Mouse (Mus musculus) CD4-positive helper T cell, adult 2 months (primary cell): ENCODE measurements around the gene Akap2.

Experiments used
- DNase-seq: peaks from one replicate; pipeline ENCODE4 v3.0.0-alpha.2; 2012; ENCODE audit warnings: low read depth, missing footprints, low spot score

The Akap2 gene

DNA sequence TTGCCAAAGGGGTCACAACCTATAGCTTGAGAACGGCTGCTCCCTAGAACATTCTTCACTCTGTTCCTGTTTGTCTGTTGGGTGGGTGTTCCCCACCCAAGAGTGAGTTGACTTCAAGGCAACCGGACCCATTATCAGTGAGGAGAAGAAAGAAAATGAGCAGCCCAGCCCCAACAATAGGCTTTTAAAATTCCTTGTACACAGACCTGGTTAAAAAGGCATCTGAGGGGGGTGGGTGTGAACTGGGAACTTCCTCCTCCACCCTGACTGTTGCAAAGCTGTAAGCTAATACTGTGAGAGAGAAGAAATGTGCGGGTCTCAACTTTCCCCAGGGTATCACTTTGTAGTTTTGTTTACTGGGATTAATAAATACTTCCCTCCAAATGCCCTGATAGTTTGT, 77.1 kb downstream of the Akap2 start:
- DNase-seq: no peak

- no peak for DNase-seq
Observed at GRCm38 (mm10) chr4:57797548-57798285, 80.3 kb downstream of the Akap2 start.

DNA sequence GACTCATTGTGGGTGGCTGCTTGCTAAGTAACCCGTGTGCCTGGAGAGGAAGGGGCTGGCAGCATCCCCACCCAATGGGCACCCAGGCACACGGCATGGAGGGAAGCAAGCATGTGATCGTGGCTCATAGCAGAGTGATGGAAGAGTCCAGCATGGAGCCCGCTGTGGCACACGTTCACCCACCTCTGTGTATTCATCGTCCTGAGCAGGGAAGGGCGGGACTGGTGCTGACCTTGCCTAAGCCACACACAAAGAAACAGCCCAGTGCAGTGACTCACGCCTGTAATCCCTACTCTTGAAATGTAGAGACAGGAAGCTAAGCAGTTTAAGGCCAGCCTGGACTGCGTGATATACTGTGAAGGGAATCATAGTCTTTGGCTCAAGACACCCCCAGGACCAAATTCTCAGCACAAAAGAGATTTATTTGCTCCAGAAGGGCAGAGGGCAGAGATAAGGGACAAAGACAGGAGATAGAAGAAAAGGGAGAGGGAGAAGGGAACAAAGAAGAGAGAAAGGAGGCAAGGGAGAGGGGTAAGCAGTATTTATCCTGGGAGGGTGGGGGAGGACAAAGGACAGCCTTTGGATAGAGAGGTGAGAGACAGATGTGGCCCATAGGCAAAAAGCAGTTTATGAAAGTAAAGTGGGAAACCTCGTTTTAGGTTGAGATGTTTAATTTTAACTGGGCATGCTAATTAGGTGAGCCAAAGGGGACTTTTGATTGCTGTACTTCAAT, 81.0 kb downstream of the Akap2 start:
- no peak for DNase-seq

DNA sequence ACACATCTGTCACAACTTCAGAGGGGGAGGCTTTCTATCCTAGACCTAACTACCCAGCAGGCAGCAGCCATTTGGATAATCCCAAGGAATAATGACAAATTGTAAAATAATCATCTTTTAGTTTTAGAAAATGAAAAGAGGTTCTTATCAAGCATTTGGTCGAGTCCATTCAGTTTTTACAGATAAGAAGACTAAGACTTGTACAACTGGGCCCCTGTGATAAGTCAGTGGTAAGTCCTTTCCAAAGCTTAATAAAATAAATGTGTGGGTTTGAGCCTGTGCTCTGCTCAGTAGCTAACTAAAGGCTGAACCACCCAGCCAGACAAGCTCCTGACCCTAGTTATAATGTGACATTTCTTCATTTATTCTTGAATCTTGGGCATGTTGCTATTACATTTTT, 81.8 kb downstream of the Akap2 start:
- DNase-seq: no peak

DNA sequence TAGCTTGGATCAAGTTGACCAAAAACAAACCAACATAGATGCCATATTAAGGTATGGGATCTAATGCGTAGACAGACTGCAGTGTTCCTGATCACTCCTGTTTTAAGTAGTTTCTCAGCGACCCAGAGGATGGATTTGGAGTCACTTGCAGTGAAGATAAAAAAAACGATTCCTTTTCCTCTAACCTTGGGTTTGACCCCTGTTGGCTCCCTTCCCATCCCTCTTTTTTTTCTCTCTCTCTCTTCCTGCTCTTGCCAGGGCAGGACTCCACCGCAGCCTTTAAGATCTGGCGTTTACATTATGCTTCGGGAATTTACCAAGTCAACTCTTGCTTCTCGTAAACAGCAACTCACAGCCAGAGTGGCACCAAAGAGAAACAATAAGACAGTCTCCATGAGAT, 83.8 kb downstream of the Akap2 start:
- no peak for DNase-seq

DNA sequence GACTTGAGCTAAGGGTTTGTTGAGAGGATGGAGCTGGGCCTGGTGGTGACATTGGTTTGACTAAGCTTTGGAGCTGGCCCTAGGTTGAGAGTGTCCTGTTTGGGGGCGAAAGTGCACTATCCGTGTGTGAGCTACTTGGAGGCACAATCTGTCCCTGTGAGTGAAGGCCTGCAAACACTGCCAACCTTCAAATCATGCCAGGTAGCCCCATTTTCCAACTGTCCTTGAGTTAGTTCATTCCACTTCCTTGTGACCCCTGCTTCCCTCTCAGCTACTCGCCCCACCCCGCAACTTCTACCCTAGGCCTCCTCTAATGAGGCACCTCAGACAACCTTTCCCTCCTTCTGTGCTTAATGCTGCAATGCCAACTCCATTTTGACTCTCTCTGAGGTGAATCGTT, 84.5 kb downstream of the Akap2 start:
- DNase-seq: no peak

DNA sequence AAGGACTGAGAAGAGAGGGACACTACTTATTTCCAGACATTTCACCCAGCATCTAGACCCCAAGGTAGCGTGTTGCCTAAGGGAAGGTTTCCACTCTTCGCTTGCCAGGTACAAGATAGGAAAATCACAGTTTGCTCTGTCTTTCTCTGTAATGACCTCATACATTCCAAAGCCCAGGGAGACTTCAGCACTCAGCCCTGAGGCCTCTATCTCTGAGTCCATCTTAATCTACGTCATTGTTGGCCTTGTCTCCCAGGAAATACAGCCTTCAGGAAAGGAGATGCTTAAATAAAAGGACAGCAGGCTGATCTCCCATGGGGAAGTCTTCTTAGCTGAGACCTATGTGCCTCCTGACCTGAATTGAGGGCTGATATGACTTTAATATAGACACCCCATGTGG, 85.0 kb downstream of the Akap2 start:
- DNase-seq: no peak

DNA sequence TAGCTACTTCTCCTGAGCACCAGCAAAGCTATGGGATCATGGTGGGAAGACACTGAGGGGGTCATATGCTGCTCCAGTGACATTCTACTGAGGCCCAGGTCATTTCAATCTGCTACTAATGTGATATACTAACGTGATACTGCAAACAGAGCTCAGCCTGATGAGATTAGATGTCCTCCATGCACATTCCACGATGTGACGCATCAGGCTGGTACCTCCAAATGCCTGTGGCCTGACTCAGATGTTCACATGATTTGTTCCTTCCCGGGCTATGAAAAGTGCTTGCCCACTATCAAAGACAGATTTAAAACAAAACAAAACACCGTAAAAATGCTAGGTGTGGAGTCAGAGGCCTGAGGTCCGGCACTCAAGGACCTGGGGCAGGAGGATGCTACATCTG, 87.4 kb downstream of the Akap2 start:
- no peak for DNase-seq

- DNase-seq: no peak
Observed at GRCm38 (mm10) chr4:57809449-57809848, 92.0 kb downstream of the Akap2 start.

GRCm38 (mm10) chr4:57812075-57812474, 94.6 kb downstream of the Akap2 start:
- no peak for DNase-seq

GRCm38 (mm10) chr4:57812916-57813575, 95.6 kb downstream of the Akap2 start:
- DNase-seq: no peak

DNA sequence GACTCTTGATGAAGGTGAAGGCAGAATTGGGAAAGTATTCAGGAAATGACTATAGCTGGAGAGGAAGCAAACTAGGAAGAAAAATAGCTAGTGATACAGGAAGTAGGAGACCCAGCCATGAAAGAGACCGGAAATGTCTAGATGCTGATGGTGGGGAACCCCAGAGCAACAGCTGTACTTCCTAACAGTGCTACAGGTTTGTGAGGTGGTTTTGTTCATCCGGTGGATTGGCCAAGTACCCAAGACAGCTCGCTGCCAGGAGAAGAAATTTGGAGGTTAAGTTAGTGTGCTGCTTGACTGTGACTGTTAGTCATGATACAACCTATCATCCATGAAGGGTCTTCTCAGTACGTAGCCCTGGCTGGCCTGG, 96.1 kb downstream of the Akap2 start:
- DNase-seq: peak; percentile 82

DNA sequence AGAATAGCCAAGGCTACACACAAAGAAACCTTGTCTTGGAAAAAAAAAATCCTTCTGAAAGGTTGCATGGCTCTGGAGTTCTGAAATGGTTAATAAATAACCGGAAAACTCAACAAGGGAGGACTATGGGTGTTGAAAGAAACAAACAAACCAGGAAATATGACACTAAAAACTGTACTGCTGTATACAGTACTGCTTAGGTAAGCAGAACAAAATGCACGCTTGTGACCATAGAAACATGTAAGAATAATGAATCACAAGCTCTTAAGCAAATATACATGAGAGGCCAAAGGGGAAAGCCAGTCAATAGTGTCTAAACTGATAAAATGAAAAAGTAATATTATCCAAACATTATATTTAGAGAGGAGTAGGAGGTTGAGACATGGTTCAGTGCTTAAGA, 97.9 kb downstream of the Akap2 start:
- DNase-seq: no peak

- no peak for DNase-seq
Observed at GRCm38 (mm10) chr4:57816146-57816545, 98.7 kb downstream of the Akap2 start.

DNA sequence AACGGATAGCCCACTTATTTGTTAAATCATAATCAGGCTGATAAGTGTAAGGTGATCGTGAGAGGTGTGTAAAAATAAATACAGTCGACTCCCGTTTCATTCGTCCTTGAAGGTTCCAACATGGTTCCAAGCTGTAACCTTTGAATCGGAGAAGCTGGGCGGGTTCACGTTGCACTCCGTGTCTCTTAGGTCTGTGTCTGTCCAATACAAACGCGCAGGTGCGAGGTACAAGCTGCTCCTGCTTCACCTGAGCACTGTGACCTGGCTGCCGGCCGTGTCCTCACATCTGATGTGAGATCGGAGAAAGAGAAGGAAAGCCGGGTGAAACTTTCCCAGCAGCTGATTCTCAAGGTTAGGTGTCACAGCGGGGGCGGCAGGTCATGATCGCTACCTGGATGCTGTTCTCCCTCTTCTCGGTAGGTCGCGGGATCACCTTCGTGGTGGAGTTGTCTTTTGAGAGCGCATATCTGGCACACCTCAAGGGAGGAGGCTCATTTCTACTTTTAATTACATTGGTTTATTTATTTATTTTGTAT, 103.5 kb downstream of the Akap2 start:
- no peak for DNase-seq

DNA sequence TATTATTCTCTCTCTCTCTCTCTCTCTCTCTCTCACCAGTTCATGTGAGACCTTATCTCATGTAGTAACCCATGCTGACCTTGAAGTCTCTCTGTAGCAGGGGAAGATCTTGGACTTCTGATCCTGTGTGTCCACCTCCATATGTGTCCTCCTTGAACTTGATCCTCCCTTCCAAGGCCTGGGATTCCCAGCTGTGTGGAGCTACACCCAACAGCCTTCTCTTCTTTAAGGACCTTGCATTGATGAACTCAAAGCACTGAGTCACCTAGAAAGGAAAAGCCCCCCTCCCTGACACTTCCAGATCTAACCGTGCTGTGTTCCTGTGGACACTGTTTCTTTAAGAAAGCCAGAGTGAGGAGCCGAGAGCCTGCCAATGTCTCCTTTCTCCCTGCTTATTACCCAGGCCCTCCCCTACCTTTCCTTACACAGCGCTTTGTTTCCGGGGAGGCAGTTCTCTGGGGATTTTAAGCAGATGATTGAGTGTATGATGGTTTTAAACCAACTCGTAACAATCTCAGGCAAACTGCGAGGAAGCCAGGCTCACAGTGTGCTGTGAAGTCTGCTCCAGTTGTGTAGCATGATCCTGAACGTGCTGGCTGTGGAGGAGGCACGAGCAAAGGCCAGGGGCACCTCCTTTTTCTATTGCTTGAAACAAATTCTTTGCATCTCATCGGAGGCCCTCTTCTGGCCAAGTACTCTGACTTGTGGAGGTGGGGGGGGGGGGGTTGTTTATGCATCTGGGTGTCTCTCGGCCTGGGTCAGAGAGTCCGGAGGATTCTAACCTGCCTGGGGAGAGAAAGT, 104.3 kb downstream of the Akap2 start:
- no peak for DNase-seq

DNA sequence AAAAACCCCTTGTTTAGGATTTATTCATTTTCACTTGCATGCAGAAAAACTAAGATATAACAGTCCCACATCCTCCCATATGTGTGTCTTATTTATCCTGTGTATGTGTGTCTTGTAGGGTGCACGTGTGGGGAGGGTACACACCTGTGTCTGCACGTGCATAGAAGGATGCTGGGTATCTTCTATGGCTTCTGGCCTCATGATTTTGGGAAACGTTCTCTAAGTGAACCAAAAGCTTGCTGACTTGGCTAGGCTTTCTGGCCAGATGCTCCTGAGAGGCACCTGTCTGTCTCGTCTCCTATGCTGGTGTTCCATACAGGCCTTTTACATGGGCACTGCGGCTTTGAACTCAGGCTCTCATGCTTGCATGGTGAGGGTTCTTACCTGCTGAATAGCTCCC, 105.2 kb downstream of the Akap2 start:
- DNase-seq: no peak

- no peak for DNase-seq
Observed at GRCm38 (mm10) chr4:57824626-57825240, 107.3 kb downstream of the Akap2 start.

- DNase-seq: no peak
Observed at GRCm38 (mm10) chr4:57826272-57826671, 108.8 kb downstream of the Akap2 start.

DNA sequence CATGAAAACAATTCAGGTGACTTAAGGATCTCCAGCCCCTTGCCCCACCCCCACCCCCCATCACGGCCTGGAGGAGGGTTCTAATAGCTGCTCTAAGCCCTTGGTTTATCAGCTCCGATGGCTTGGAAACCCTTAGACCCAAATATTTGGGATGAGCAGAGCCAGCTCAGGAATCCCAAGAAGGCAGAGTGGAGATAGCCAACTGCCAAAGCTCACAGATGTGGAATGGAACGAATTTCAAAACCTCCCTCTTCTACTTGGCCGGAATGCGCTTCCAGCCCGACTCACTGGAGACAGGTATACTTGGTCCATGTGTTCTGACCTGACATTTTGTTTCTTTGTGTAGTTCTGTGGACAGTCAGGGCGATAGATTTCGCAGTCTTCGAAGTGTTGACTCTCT, 111.7 kb downstream of the Akap2 start:
- DNase-seq: no peak

DNA sequence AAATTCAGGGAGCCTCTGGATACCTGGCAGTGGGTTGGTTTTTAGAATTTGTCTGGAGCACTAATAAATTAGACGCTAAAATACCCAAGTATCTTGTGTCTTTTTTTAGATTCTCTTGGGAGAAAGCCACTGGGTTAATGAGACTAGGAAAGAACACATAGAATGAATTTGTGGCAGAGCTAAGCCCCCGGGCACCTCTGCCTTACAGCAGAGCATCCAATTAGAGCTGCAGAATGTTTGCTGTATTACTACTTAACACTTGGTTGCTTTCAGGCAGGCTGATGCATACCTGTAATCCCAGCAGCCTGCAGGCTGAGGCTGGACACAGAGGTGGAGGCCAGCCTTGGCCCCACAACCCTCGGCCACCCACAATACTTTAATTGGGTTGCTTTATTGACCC, 112.3 kb downstream of the Akap2 start:
- no peak for DNase-seq
